Mouse (Mus musculus) left cerebral cortex, adult 6 months (tissue): ENCODE data around the gene Cd69. TPM values are rescaled to one million over a fixed set of nuclear protein-coding genes. Genes with fewer than 3 reads are reported as not detected.

ENCODE experiments used
- long read RNA-seq, 2 experiments: library from polyadenylated mRNA; unstranded; transcript quantifications; one replicate each; pipeline ENCODE4 v2.0.0; 2019 to 2020
- polyA plus RNA-seq: library from polyadenylated mRNA; unstranded; fragments of <200 nt; fragmentation: Nextera tagmentation; gene quantifications from 2 replicates; pipeline ENCODE4 v1.2.3, GENCODE M21; 2021

Gene Cd69
- 0.06 TPM in 1 of 2 replicates, not detected in the other for polyA plus RNA-seq
- long read RNA-seq, experiment 1, partial matches to known transcripts: 0 of 1 reads
- long read RNA-seq, experiment 1, other reads (novel, unspliced or antisense): 0 of 1 reads
- long read RNA-seq, experiment 2: 0 reads

DNA sequence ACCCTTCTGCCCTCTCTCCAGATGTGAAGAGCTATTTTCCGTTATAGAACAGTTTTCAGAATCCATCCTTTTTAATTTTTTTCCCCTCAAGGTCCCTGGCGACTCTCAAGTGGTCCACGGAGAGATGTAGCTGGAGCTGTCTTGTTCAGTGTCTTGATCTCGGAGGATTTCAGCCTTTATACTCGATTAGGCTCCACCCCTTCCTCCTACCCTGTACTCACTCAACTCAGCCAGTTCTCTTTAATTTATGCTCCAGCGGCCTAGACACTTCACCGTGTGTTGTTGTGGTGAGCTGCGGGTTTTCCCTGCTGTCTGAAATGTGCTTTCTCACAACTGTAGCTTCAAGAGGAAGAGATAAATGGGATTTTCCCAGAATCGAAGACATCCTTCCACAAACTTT lies at the start of gene Cd69:
TSS of gene Cd69 (minus strand) at position 217 of the 400 bp plus-strand sequence.

Other genes with a start within 250 kb of the Cd69 start
- gene Klrb1f, start 229.5 kb downstream of the Cd69 start, polyA plus RNA-seq: not detected in 2 replicates
- 0.09 TPM in 1 of 2 replicates, not detected in the other for gene Clec2e, start 174.5 kb downstream of the Cd69 start, polyA plus RNA-seq
- 0.38 and 1.1 TPM in 2 replicates for gene Clec2d, start 94.8 kb downstream of the Cd69 start, polyA plus RNA-seq
- not detected in 2 replicates for gene 4922502D21Rik, start 56.4 kb upstream of the Cd69 start, polyA plus RNA-seq
- gene Clec12a, start 67.3 kb upstream of the Cd69 start, polyA plus RNA-seq: 0.33 and 0.88 TPM in 2 replicates
- not detected in 2 replicates for gene Clec12b, start 110.4 kb upstream of the Cd69 start, polyA plus RNA-seq
- 0.29 and 0.37 TPM in 2 replicates for gene Clec1b, start 121.9 kb upstream of the Cd69 start, polyA plus RNA-seq
- not detected in 2 replicates for gene Clec9a, start 133.4 kb upstream of the Cd69 start, polyA plus RNA-seq
- gene Clec1a, start 176.6 kb upstream of the Cd69 start, polyA plus RNA-seq: 0.31 and 0.74 TPM in 2 replicates
- 0.11 TPM in 1 of 2 replicates, not detected in the other for gene Olr1, start 231.7 kb upstream of the Cd69 start, polyA plus RNA-seq
- not detected in 2 replicates for gene Tmem52b, start 237.1 kb upstream of the Cd69 start, polyA plus RNA-seq